Mouse (Mus musculus) liver, embryonic 14.5 days (tissue): Measurements from ENCODE around the gene Mgl2.

Experiments used
- CTCF ChIP-seq: IDR thresholded peaks from 2 replicates; pipeline ENCODE4 v1.5.1; 2016; ENCODE audit warnings: antibody characterized with exemption, low read depth, control low read depth
- EP300 ChIP-seq: IDR thresholded peaks from 2 replicates; pipeline ENCODE4 v1.6.1; 2016; ENCODE audit warnings: antibody characterized with exemption, low read depth

DNA sequence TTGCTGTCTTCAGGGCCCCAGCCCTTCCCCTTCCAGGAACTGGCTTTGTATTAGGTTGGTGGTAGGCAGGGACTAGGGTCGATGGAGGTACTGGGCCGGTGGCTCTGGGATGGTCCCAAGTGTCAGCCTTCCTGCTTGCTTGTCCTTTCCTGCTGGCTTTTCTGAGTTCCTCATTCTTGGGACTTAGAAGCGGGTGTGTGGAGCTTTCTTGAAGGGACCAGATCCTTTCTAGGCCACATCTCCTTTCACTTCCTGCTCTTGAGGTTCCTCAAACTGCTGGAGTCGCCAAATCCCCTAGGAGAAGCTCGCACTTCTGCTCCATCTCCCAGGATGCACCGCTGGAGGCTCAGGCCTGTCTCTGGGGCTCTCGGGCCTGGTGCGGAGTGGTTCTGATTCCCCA lies 45.6 kb upstream of the Mgl2 start:
- TF ChIP-seq CTCF (no peak), EP300 (no peak)
